Mouse (Mus musculus): ENCODE results near the gene Ggcx.

- TF ChIP-seq CTCF (IDR thresholded peaks at IDR 0.05; ENCODE audit: extremely low read depth, insufficient read depth, insufficient read length, insufficient replicate concordance) (no peak), POLR2A (IDR thresholded peaks at IDR 0.05; ENCODE audit: low read depth, low read length) (no peak)
Measured at GRCm38 (mm10) chr6:72415964-72416772, 2.1 kb downstream of the Ggcx start.
